Mouse (Mus musculus) liver, embryonic 15.5 days (tissue): ENCODE data around the gene Sox21. TPM values are rescaled to one million over a fixed set of nuclear protein-coding genes. Genes with fewer than 3 reads are reported as not detected.

ENCODE experiments used
- ATAC-seq: fragments of 200-750 bp; cut with Nextera tagmentation; 2 replicates; pipeline ENCODE4 v1.8.0; 2017; ENCODE audit warnings: moderate number of reproducible peaks, mild to moderate bottlenecking, moderate library complexity; ENCODE audit not compliant: insufficient read depth
- H3K27ac ChIP-seq: fragments of 300-500 bp; sonication (generic); replicated peaks from 2 replicates; pipeline ENCODE4 v1.5.1; 2015; ENCODE audit warnings: mild to moderate bottlenecking, inconsistent platforms
- H3K27me3 ChIP-seq: fragments of 300-500 bp; sonication (generic); 2 replicates; pipeline ENCODE4 v1.6.1; 2015; ENCODE audit warnings: mild to moderate bottlenecking, inconsistent platforms
- H3K36me3 ChIP-seq: fragments of 300-500 bp; sonication (generic); replicated peaks from 2 replicates; pipeline ENCODE4 v1.6.1; 2015; ENCODE audit warnings: moderate library complexity, mild to moderate bottlenecking, inconsistent platforms
- H3K4me1 ChIP-seq: fragments of 300-500 bp; sonication (generic); replicated peaks from 2 replicates; pipeline ENCODE4 v1.6.1; 2015; ENCODE audit warnings: inconsistent platforms
- H3K4me2 ChIP-seq: fragments of 300-500 bp; sonication (generic); 2 replicates; pipeline ENCODE4 v1.6.1; 2015; ENCODE audit warnings: moderate library complexity, mild to moderate bottlenecking, inconsistent platforms
- H3K4me3 ChIP-seq: fragments of 300-500 bp; sonication (generic); replicated peaks from 2 replicates; pipeline ENCODE4 v1.5.1; 2015; ENCODE audit warnings: mild to moderate bottlenecking, inconsistent platforms
- H3K9ac ChIP-seq: fragments of 300-500 bp; sonication (generic); 2 replicates; pipeline ENCODE4 v1.6.1; 2015; ENCODE audit warnings: moderate library complexity, mild to moderate bottlenecking, inconsistent platforms
- H3K9me3 ChIP-seq: fragments of 300-500 bp; sonication (generic); replicated peaks from 2 replicates; pipeline ENCODE4 v1.6.1; 2016; ENCODE audit warnings: inconsistent platforms
- WGBS: fragments of 180-500 bp; shearing (Covaris S2); methylation state at CpG from one replicate; pipeline ENCODE4 v1.1.7; 2015; ENCODE audit warnings: mixed read lengths; ENCODE audit not compliant: insufficient replicate concordance; 5-methylcytosine and 5-hydroxymethylcytosine counted together
- polyA plus RNA-seq: library from polyadenylated mRNA; unstranded; fragments of >200 nt; fragmentation: Nextera tagmentation; extraction: Ambion mirVana; gene quantifications from 2 replicates; pipeline ENCODE4 v1.2.1, GENCODE M21; 2015

The Sox21 gene
- not detected in 2 replicates for polyA plus RNA-seq

GRCm38 (mm10) chr14:118236886-118237289 is at the start of gene Sox21:
TSS of gene Sox21 (minus strand) at chr14:118237030.
- peaks cover 24% of the 10 kb centered on the region for H3K4me1 ChIP-seq
- peaks cover 88% of the 10 kb centered on the region for H3K27me3 ChIP-seq
- H3K9ac ChIP-seq = no peak within 1 kb of the TSS
- peak within 1 kb of the TSS; percentile 67 for H3K4me2 ChIP-seq
- H3K9me3 ChIP-seq = no peaks in the 10 kb centered on the region
- H3K27ac ChIP-seq = no peak within 1 kb of the TSS
- peak; percentile 61; the same call in 1 of the 2 replicates for ATAC-seq
- WGBS = under 1% methylated on average over 34 of the region's 34 CpGs
- no peaks in the 10 kb centered on the region for H3K36me3 ChIP-seq
- H3K4me3 ChIP-seq = peak within 1 kb of the TSS; percentile 45

GRCm38 (mm10) chr14:118286096-118286495 is 49.3 kb upstream of the Sox21 start:
- Histone ChIP-seq H3K4me3 (no peak overlapping the region), H3K27ac (no peak overlapping the region), H3K9ac (no peak overlapping the region), H3K4me1 (no peaks in the 10 kb centered on the region), H3K4me2 (no peak overlapping the region), H3K27me3 (no peaks in the 10 kb centered on the region), H3K36me3 (no peaks in the 10 kb centered on the region), H3K9me3 (no peaks in the 10 kb centered on the region)
- 65% methylated on average over 2 of the region's 2 CpGs for WGBS
- no peak for ATAC-seq

- H3K4me2 ChIP-seq = no peak overlapping the region
- ATAC-seq = no peak
- no peak overlapping the region for H3K27ac ChIP-seq
- H3K9ac ChIP-seq = no peak overlapping the region
- H3K36me3 ChIP-seq = no peaks in the 10 kb centered on the region
- no peaks in the 10 kb centered on the region for H3K4me1 ChIP-seq
- H3K9me3 ChIP-seq = no peaks in the 10 kb centered on the region
- H3K4me3 ChIP-seq = no peak overlapping the region
- no peaks in the 10 kb centered on the region for H3K27me3 ChIP-seq
- 75% methylated on average over 14 of the region's 14 CpGs for WGBS
These were observed 46.1 kb upstream of the Sox21 start for GRCm38 (mm10) chr14:118282917-118283316.

- Histone ChIP-seq H3K4me2 (no peak overlapping the region), H3K4me3 (no peak overlapping the region), H3K9me3 (no peaks in the 10 kb centered on the region), H3K27me3 (no peaks in the 10 kb centered on the region), H3K9ac (no peak overlapping the region), H3K27ac (no peak overlapping the region), H3K4me1 (no peaks in the 10 kb centered on the region), H3K36me3 (no peaks in the 10 kb centered on the region)
- 69% methylated on average over 3 of the region's 3 CpGs for WGBS
- ATAC-seq = no peak
These were observed 45.4 kb upstream of the Sox21 start for GRCm38 (mm10) chr14:118282272-118282671.

GRCm38 (mm10) chr14:118277704-118278498 is 41.1 kb upstream of the Sox21 start:
- peak; percentile 63 for ATAC-seq
- no peak overlapping the region for H3K27ac ChIP-seq
- no peak overlapping the region for H3K4me3 ChIP-seq
- no peaks in the 10 kb centered on the region for H3K27me3 ChIP-seq
- no peaks in the 10 kb centered on the region for H3K36me3 ChIP-seq
- no peak overlapping the region for H3K4me2 ChIP-seq
- no peaks in the 10 kb centered on the region for H3K4me1 ChIP-seq
- 60% methylated on average over 7 of the region's 7 CpGs for whole genome bisulfite sequencing
- H3K9ac ChIP-seq = no peak overlapping the region
- H3K9me3 ChIP-seq = no peaks in the 10 kb centered on the region

GRCm38 (mm10) chr14:118272594-118273555 is 36.0 kb upstream of the Sox21 start:
- WGBS = 50% methylated on average over 6 of the region's 6 CpGs
- Histone ChIP-seq H3K4me3 (no peak overlapping the region), H3K9me3 (no peaks in the 10 kb centered on the region), H3K27ac (no peak overlapping the region), H3K27me3 (no peaks in the 10 kb centered on the region), H3K9ac (no peak overlapping the region), H3K4me2 (no peak overlapping the region), H3K36me3 (no peaks in the 10 kb centered on the region), H3K4me1 (no peaks in the 10 kb centered on the region)
- no peak for ATAC-seq

- ATAC-seq = no peak
- Histone ChIP-seq H3K36me3 (no peaks in the 10 kb centered on the region), H3K4me3 (no peak overlapping the region), H3K27me3 (no peaks in the 10 kb centered on the region), H3K4me1 (no peaks in the 10 kb centered on the region), H3K9me3 (no peaks in the 10 kb centered on the region), H3K27ac (no peak overlapping the region), H3K4me2 (no peak overlapping the region), H3K9ac (no peak overlapping the region)
- 58% methylated on average over 4 of the region's 4 CpGs for WGBS
These were observed 32.0 kb upstream of the Sox21 start for GRCm38 (mm10) chr14:118268849-118269248.

- ATAC-seq = no peak
- Histone ChIP-seq H3K9me3 (no peaks in the 10 kb centered on the region), H3K9ac (no peak within 1 kb of the TSS), H3K27me3 (no peaks in the 10 kb centered on the region), H3K36me3 (no peaks in the 10 kb centered on the region), H3K4me2 (no peak within 1 kb of the TSS), H3K27ac (no peak within 1 kb of the TSS), H3K4me3 (no peak within 1 kb of the TSS), H3K4me1 (no peaks in the 10 kb centered on the region)
- 77% methylated on average over 2 of the region's 2 CpGs for WGBS
These were observed 29.8 kb upstream of the Sox21 start, which contains the start of gene Gm9376 for GRCm38 (mm10) chr14:118266660-118267059. TSS of gene Gm9376 (plus strand) at chr14:118266960.

- 68% methylated on average over 6 of the region's 6 CpGs for WGBS
- no peaks in the 10 kb centered on the region for H3K9me3 ChIP-seq
These were observed 16.6 kb upstream of the Sox21 start for GRCm38 (mm10) chr14:118253381-118253780.

GRCm38 (mm10) chr14:118241416-118241815 is 4.6 kb upstream of the Sox21 start:
- no peak overlapping the region for H3K4me2 ChIP-seq
- peaks cover 47% of the 10 kb centered on the region for H3K27me3 ChIP-seq
- peaks cover 4% of the 10 kb centered on the region; the same call in 1 of the 2 replicates for H3K4me1 ChIP-seq
- H3K4me3 ChIP-seq = no peak overlapping the region
- no peaks in the 10 kb centered on the region for H3K9me3 ChIP-seq
- H3K27ac ChIP-seq = no peak overlapping the region
- H3K9ac ChIP-seq = no peak overlapping the region
- WGBS = 11% methylated on average over 2 of the region's 2 CpGs
- ATAC-seq = no peak
- no peaks in the 10 kb centered on the region for H3K36me3 ChIP-seq

More at GRCm38 (mm10) chr14:118253381-118253780, 16.6 kb upstream of the Sox21 start:
- H3K27me3 ChIP-seq = peaks cover 6% of the 10 kb centered on the region; the same call in 1 of the 2 replicates
- H3K36me3 ChIP-seq = no peaks in the 10 kb centered on the region
- H3K27ac ChIP-seq = no peak overlapping the region
- no peak overlapping the region for H3K9ac ChIP-seq
- H3K4me2 ChIP-seq = no peak overlapping the region
- no peaks in the 10 kb centered on the region for H3K4me1 ChIP-seq
- ATAC-seq = no peak
- H3K4me3 ChIP-seq = no peak overlapping the region

- Histone ChIP-seq H3K4me1 (peaks cover 24% of the 10 kb centered on the region), H3K27ac (no peak overlapping the region), H3K36me3 (no peaks in the 10 kb centered on the region), H3K4me3 (no peak overlapping the region), H3K9ac (no peak overlapping the region), H3K4me2 (no peak overlapping the region), H3K27me3 (peaks cover 65% of the 10 kb centered on the region), H3K9me3 (no peaks in the 10 kb centered on the region)
- ATAC-seq = no peak
- WGBS = 7% methylated on average over 8 of the region's 8 CpGs
These were observed 2.5 kb upstream of the Sox21 start for GRCm38 (mm10) chr14:118239351-118239750.
